Mouse (Mus musculus) MEL (cell line): Measurements from ENCODE around the gene Rsrc1. TPM values are rescaled to one million over a fixed set of nuclear protein-coding genes. Genes with fewer than 3 reads are reported as not detected.
A peak's percentile ranks its signal among the peaks of the same experiment; 100 is the strongest.

Source experiments
- DNase-seq: peaks from one replicate; pipeline ENCODE4 v3.0.0; 2011; ENCODE audit warnings: low read depth, low spot score
- H3K27ac ChIP-seq: 2 replicates; pipeline ENCODE4 v1.5.1; 2012; ENCODE audit warnings: low read depth, mild to moderate bottlenecking, control low read depth, low read length, moderate library complexity; ENCODE audit not compliant: control insufficient read depth
- H3K27me3 ChIP-seq, 2 experiments: fragments of 150-350 bp in 1 of 2; sonication (generic) in 1 of 2; 2 replicates each; pipeline ENCODE4 v1.6.1; 2012; ENCODE audit warnings: low read length in 2 of 2, mild to moderate bottlenecking in 2 of 2, improper control_type of control experiment in 1 of 2, moderate library complexity in 1 of 2; ENCODE audit not compliant: insufficient read depth in 2 of 2, control insufficient read depth in 1 of 2
- H3K36me3 ChIP-seq, 2 experiments: 2 replicates each; pipeline ENCODE4 v1.6.1; 2012 to 2014; ENCODE audit warnings: low read length in 2 of 2, improper control_type of control experiment in 1 of 2, inconsistent platforms in 1 of 2, mild to moderate bottlenecking in 1 of 2; ENCODE audit not compliant: insufficient read depth in 2 of 2, control insufficient read depth in 1 of 2
- H3K4me1 ChIP-seq, 2 experiments: fragments of 150-350 bp in 1 of 2; sonication (generic) in 1 of 2; 2 replicates each; pipeline ENCODE4 v1.6.1; 2012; ENCODE audit warnings: low read length in 2 of 2, improper control_type of control experiment in 1 of 2, mild to moderate bottlenecking in 1 of 2; ENCODE audit not compliant: insufficient read depth in 2 of 2, control insufficient read depth in 1 of 2
- H3K4me3 ChIP-seq, 2 experiments: fragments of 150-350 bp in 1 of 2; sonication (generic) in 1 of 2; 2 replicates each; pipeline ENCODE4 v1.5.1; 2012; ENCODE audit warnings: low read depth in 2 of 2, low read length in 2 of 2, mild to moderate bottlenecking in 2 of 2, moderate library complexity in 2 of 2, control low read depth in 1 of 2, improper control_type of control experiment in 1 of 2; ENCODE audit not compliant: control insufficient read depth in 1 of 2, insufficient read depth in 1 of 2
- H3K79me2 ChIP-seq: 2 replicates; pipeline ENCODE4 v1.6.1; 2012; ENCODE audit warnings: mild to moderate bottlenecking, low read length, moderate library complexity; ENCODE audit not compliant: control insufficient read depth, poor library complexity, insufficient read depth
- H3K9ac ChIP-seq: 2 replicates; pipeline ENCODE4 v1.6.1; 2012; ENCODE audit warnings: low read depth, mild to moderate bottlenecking, control low read depth, low read length, moderate library complexity; ENCODE audit not compliant: control insufficient read depth, poor library complexity, severe bottlenecking
- H3K9me3 ChIP-seq: fragments of 150-350 bp; sonication (generic); replicated peaks from 2 replicates; pipeline ENCODE4 v1.6.1; 2012; ENCODE audit warnings: mild to moderate bottlenecking, low read length, improper control_type of control experiment, moderate library complexity; ENCODE audit not compliant: insufficient read depth
- CTCF ChIP-seq, 3 experiments: IDR thresholded peaks in 2 of 3; conservative IDR thresholded peaks in 1 of 3; 2 replicates each; pipeline ENCODE4 v1.5.1; 2011 to 2012; ENCODE audit warnings: low read length in 3 of 3, low read depth in 2 of 3, mild to moderate bottlenecking in 2 of 3, improper control_type of control experiment in 1 of 3, inconsistent platforms in 1 of 3, mixed read lengths in 1 of 3, moderate library complexity in 1 of 3; ENCODE audit not compliant: control insufficient read depth in 1 of 3, insufficient read depth in 1 of 3, poor library complexity in 1 of 3, severe bottlenecking in 1 of 3
- E2F4 ChIP-seq: IDR thresholded peaks from 2 replicates; pipeline ENCODE4 v1.6.1; 2011; ENCODE audit warnings: low read depth, low read length, improper control_type of control experiment, borderline replicate concordance
- ELF1 ChIP-seq: IDR thresholded peaks from 2 replicates; pipeline ENCODE4 v1.6.1; 2014; ENCODE audit warnings: low read depth, mild to moderate bottlenecking, inconsistent platforms, low read length, improper control_type of control experiment, moderate library complexity
- HCFC1 ChIP-seq: IDR thresholded peaks from 2 replicates; pipeline ENCODE4 v1.6.1; 2012; ENCODE audit warnings: low read depth, mild to moderate bottlenecking, inconsistent platforms, low read length, improper control_type of control experiment, moderate library complexity
- KAT2A ChIP-seq: conservative IDR thresholded peaks from 2 replicates; pipeline ENCODE4 v1.6.1; 2012; ENCODE audit warnings: low read depth, low read length, improper control_type of control experiment, inconsistent platforms
- MAFK ChIP-seq: IDR thresholded peaks from 2 replicates; pipeline ENCODE4 v1.6.1; 2011; ENCODE audit warnings: low read depth, mild to moderate bottlenecking, low read length, improper control_type of control experiment, borderline replicate concordance
- NRF1 ChIP-seq: IDR thresholded peaks from 2 replicates; pipeline ENCODE4 v1.6.1; 2014; ENCODE audit warnings: low read depth, mild to moderate bottlenecking, inconsistent platforms, low read length, improper control_type of control experiment, moderate library complexity; ENCODE audit not compliant: poor library complexity, insufficient read depth, severe bottlenecking
- POLR2A ChIP-seq, 2 experiments: IDR thresholded peaks; 2 replicates each; pipeline ENCODE4 v1.6.1; 2011 to 2012; ENCODE audit warnings: low read length in 2 of 2, mild to moderate bottlenecking in 2 of 2, control low read depth in 1 of 2, improper control_type of control experiment in 1 of 2, low read depth in 1 of 2, moderate library complexity in 1 of 2; ENCODE audit not compliant: control insufficient read depth in 1 of 2, insufficient read depth in 1 of 2, poor library complexity in 1 of 2
- RAD21 ChIP-seq: IDR thresholded peaks from 2 replicates; pipeline ENCODE4 v1.6.1; 2011; ENCODE audit warnings: mild to moderate bottlenecking, low read depth, low read length, improper control_type of control experiment
- SIN3A ChIP-seq: IDR thresholded peaks from 2 replicates; pipeline ENCODE4 v1.6.1; 2012; ENCODE audit warnings: low read length, improper control_type of control experiment, inconsistent platforms
- SMC3 ChIP-seq: IDR thresholded peaks from 2 replicates; pipeline ENCODE4 v1.6.1; 2011; ENCODE audit warnings: low read depth, low read length, improper control_type of control experiment
- TAL1 ChIP-seq: IDR thresholded peaks from 2 replicates; pipeline ENCODE4 v1.6.1; 2012; ENCODE audit warnings: mild to moderate bottlenecking, inconsistent platforms, low read length, moderate library complexity, mixed read lengths
- UBTF ChIP-seq: IDR thresholded peaks from 2 replicates; pipeline ENCODE4 v1.6.1; 2012; ENCODE audit warnings: low read depth, mild to moderate bottlenecking, inconsistent platforms, low read length, improper control_type of control experiment, moderate library complexity, borderline replicate concordance; ENCODE audit not compliant: insufficient read depth
- ZC3H11A ChIP-seq: IDR thresholded peaks from 2 replicates; pipeline ENCODE4 v1.6.1; 2012; ENCODE audit warnings: low read depth, mild to moderate bottlenecking, inconsistent platforms, low read length, improper control_type of control experiment
- ZMIZ1 ChIP-seq: IDR thresholded peaks from 2 replicates; pipeline ENCODE4 v1.6.1; 2012; ENCODE audit warnings: low read depth, mild to moderate bottlenecking, inconsistent platforms, low read length, improper control_type of control experiment, moderate library complexity
- polyA plus RNA-seq, 2 experiments: library from polyadenylated mRNA; stranded (reverse) in 1 of 2; unstranded in 1 of 2; fragments of >175 nt in 1 of 2; fragments of >200 nt in 1 of 2; gene quantifications; 2 replicates each; pipeline versions ENCODE4 v1.2.1 to v1.2.4; 2012; ENCODE audit warnings: low replicate concordance in 2 of 2, low read depth in 1 of 2; ENCODE audit not compliant: insufficient read length in 2 of 2, insufficient read depth in 1 of 2, missing spikeins in 1 of 2
- total RNA-seq: library from RNA; depleted of rRNA; stranded (reverse); fragments of 300-350 nt; gene quantifications from 2 replicates; pipeline ENCODE4 v1.2.3, GENCODE M21; 2012

Gene Rsrc1
- total and polyA plus RNA-seq, 3 experiments = 22.8 to 100 (median 42.7) TPM

GRCm38 (mm10) chr3:67344599-67344998 lies 363.4 kb downstream of the Rsrc1 start:
- peak; percentile 76 for DNase-seq
- TF ChIP-seq SMC3 (peak; percentile 92), RAD21 (peak; percentile 95), CTCF (IDR thresholded peaks at IDR 0.05 in 2 of 3, conservative IDR thresholded peaks at IDR 0.05 in 1 of 3; ENCODE audit: control insufficient read depth in 1 of 3, insufficient read depth in 1 of 3, low read depth in 2 of 3, low read length in 3 of 3, poor library complexity in 1 of 3, severe bottlenecking in 1 of 3) (peak; percentile 73 to 94 (median 74)), POLR2A (IDR thresholded peaks at IDR 0.05; ENCODE audit: control insufficient read depth in 1 of 2, insufficient read depth in 1 of 2, low read depth in 1 of 2, low read length in 2 of 2, poor library complexity in 1 of 2) (no peak), ZC3H11A (peak; percentile 78), ELF1 (no peak)
- no peak overlapping the region for H3K4me3 ChIP-seq
- no peaks in the 10 kb centered on the region for H3K9me3 ChIP-seq
- H3K36me3 ChIP-seq = peaks cover 0 to 2% of the 10 kb centered on the region in 2 experiments; a peak in 1 of 4 replicates
- H3K27me3 ChIP-seq = no peaks in the 10 kb centered on the region
- no peak overlapping the region for H3K9ac ChIP-seq
- no peaks in the 10 kb centered on the region for H3K79me2 ChIP-seq
- H3K4me1 ChIP-seq = no peaks in the 10 kb centered on the region
- H3K27ac ChIP-seq = no peak overlapping the region

GRCm38 (mm10) chr3:67346674-67347073 lies 365.5 kb downstream of the Rsrc1 start:
- DNase-seq = no peak
- no peak overlapping the region for H3K4me3 ChIP-seq
- TF ChIP-seq TAL1 (no peak), SIN3A (no peak), UBTF (no peak), HCFC1 (no peak), ELF1 (no peak), NRF1 (no peak), RAD21 (no peak)
- H3K4me1 ChIP-seq = no peaks in the 10 kb centered on the region
- H3K9me3 ChIP-seq = no peaks in the 10 kb centered on the region
- no peaks in the 10 kb centered on the region for H3K27me3 ChIP-seq
- no peak overlapping the region for H3K9ac ChIP-seq
- H3K79me2 ChIP-seq = no peaks in the 10 kb centered on the region
- H3K36me3 ChIP-seq = no peaks in the 10 kb centered on the region
- H3K27ac ChIP-seq = no peak overlapping the region

GRCm38 (mm10) chr3:67351406-67352127 lies 370.4 kb downstream of the Rsrc1 start:
- Histone ChIP-seq H3K27ac (no peak overlapping the region), H3K36me3 (peaks cover 0 to 3% of the 10 kb centered on the region in 2 experiments; a peak in 1 of 4 replicates), H3K9me3 (no peaks in the 10 kb centered on the region), H3K79me2 (no peaks in the 10 kb centered on the region), H3K27me3 (no peaks in the 10 kb centered on the region), H3K4me3 (no peak overlapping the region), H3K9ac (no peak overlapping the region), H3K4me1 (no peaks in the 10 kb centered on the region; a peak in 1 of 4 replicates)
- TF ChIP-seq E2F4 = no peak
- TF ChIP-seq ZMIZ1 = no peak
- TF ChIP-seq MAFK = no peak
- TF ChIP-seq KAT2A = no peak
- DNase-seq = no peak
